Mouse (Mus musculus) limb, embryonic 15.5 days (tissue): ENCODE measurements at regions not wholly inside any gene's neighbourhood (a gene's known extent, or its start where the extent isn't known, plus 50 kb on each side); places are given as distances from the start of the nearest gene placed in this dataset.

Experiments used
- ATAC-seq: fragments of 200-750 bp; cut with Nextera tagmentation; 2 replicates; pipeline ENCODE4 v1.8.0; 2017; ENCODE audit warnings: low read depth, moderate TSS enrichment; ENCODE audit not compliant: insufficient number of reproducible peaks, low FRiP score, low TSS enrichment
- H3K27ac ChIP-seq: fragments of 300-500 bp; sonication (generic); 2 replicates; pipeline ENCODE4 v1.5.1; 2015; ENCODE audit warnings: moderate library complexity, mild to moderate bottlenecking, inconsistent platforms
- H3K27me3 ChIP-seq: fragments of 300-500 bp; sonication (generic); 2 replicates; pipeline ENCODE4 v1.6.1; 2015; ENCODE audit warnings: inconsistent platforms
- H3K36me3 ChIP-seq: fragments of 300-500 bp; sonication (generic); 2 replicates; pipeline ENCODE4 v1.6.1; 2015; ENCODE audit warnings: inconsistent platforms
- H3K4me1 ChIP-seq: fragments of 300-500 bp; sonication (generic); 2 replicates; pipeline ENCODE4 v1.6.1; 2015; ENCODE audit warnings: inconsistent platforms
- H3K4me2 ChIP-seq: fragments of 300-500 bp; sonication (generic); 2 replicates; pipeline ENCODE4 v1.6.1; 2015; ENCODE audit warnings: mild to moderate bottlenecking, inconsistent platforms
- H3K4me3 ChIP-seq: fragments of 300-500 bp; sonication (generic); 2 replicates; pipeline ENCODE4 v1.5.1; 2015; ENCODE audit warnings: mild to moderate bottlenecking, inconsistent platforms
- H3K9ac ChIP-seq: fragments of 300-500 bp; sonication (generic); 2 replicates; pipeline ENCODE4 v1.6.1; 2015; ENCODE audit warnings: inconsistent platforms
- H3K9me3 ChIP-seq: fragments of 300-500 bp; sonication (generic); 2 replicates; pipeline ENCODE4 v1.6.1; 2016; ENCODE audit warnings: inconsistent platforms
- WGBS: fragments of 180-500 bp; shearing (Covaris S2); methylation state at CpG from one replicate; pipeline ENCODE4 v1.1.7; 2015; 5-methylcytosine and 5-hydroxymethylcytosine counted together

DNA sequence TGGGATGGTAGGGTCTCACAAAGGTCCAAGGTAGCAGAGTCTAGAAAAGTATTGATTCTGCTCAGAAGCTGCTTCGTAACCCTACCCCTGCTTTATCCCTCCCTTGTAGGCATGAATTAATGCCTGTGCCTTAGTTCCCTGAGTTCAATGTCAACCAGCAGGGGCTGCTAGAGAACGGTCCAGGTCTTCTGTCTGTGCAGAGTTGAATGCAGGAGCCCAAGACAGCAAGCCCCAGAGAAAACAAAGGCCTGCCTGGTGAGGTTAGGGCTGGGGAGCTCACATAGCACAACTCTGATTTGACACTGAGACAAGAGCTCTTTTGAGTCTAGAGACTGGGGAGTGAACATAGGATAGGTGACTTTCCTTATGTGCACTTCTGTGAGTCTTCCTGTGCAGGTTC is 56.6 kb downstream of the Olig3 start:
- Histone ChIP-seq H3K36me3 (no peaks in the 10 kb centered on the region), H3K27me3 (no peaks in the 10 kb centered on the region), H3K9ac (no peak overlapping the region), H3K9me3 (no peaks in the 10 kb centered on the region), H3K4me3 (no peak overlapping the region), H3K27ac (no peak overlapping the region), H3K4me2 (no peak overlapping the region), H3K4me1 (no peaks in the 10 kb centered on the region)
- no peak for ATAC-seq
- 51% methylated on average over 2 of the region's 2 CpGs for WGBS

DNA sequence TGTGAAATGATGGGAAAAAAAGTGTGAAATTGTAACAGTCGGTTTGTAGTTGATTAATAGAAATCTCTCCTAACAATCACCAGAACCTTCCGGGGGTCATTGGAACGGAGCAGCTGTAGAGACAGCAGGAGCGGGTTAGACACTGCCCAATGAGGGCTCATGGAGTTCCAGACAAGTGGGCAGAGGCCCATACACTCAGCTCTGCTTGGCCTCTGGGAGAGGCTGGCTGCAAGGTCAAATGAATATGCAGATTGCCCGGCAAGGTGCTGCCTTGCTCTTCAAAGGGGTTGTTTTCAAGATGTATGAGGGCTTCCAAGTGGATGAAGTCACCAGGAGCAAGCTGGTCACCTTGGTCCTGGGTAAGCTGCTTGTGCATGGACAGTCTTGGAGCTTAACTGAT is 57.6 kb downstream of the Olig3 start:
- Histone ChIP-seq H3K4me2 (no peak overlapping the region), H3K36me3 (no peaks in the 10 kb centered on the region), H3K4me3 (no peak overlapping the region), H3K27ac (no peak overlapping the region), H3K27me3 (no peaks in the 10 kb centered on the region), H3K4me1 (no peaks in the 10 kb centered on the region), H3K9ac (no peak overlapping the region), H3K9me3 (no peaks in the 10 kb centered on the region)
- WGBS, result 26% methylated on average over 5 of the region's 5 CpGs
- no peak for ATAC-seq

DNA sequence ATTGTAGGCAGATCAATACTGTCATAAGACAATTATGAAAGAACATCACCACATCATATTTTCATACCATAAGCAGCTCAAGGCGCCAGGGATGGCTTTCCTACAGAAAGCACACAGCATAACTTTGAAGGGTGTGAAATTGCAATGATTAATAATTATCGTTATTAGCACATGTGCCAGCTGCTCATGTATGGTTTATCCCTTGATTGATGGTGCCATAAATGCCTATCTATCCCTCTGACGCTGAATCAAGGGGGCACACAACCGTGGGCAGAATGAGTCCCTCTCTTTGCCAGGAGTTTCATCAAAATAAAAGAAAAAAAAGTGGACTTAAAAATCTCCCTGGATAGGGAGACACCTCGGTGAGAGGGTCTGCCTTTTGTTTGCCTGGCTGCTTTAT is 58.5 kb downstream of the Olig3 start:
- H3K9ac ChIP-seq, result no peak overlapping the region
- no peaks in the 10 kb centered on the region for H3K9me3 ChIP-seq
- H3K4me1 ChIP-seq, result no peaks in the 10 kb centered on the region
- ATAC-seq, result no peak
- no peaks in the 10 kb centered on the region for H3K27me3 ChIP-seq
- no peaks in the 10 kb centered on the region for H3K36me3 ChIP-seq
- H3K27ac ChIP-seq, result no peak overlapping the region
- WGBS, result 19% methylated on average over 5 of the region's 5 CpGs
- H3K4me3 ChIP-seq, result no peak overlapping the region
- no peak overlapping the region for H3K4me2 ChIP-seq

DNA sequence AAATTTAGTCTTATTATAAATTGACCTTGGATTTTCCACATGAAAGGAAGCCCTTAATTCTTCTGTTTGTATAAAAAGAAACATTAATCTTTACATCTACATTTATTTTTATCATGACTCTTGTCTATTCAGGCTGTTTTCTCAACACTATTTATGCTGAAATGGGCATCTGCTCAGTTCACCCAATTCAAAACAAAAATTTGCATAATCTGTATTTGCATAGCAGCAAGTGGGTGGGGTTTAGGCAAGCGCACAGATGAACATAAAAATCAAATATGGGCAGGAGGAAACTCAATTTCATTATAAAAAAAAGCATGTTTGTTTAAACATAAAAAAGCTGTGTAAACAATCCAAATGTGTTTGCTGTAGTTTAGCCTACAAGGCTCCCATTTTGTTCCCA is 67.7 kb downstream of the Olig3 start:
- Histone ChIP-seq H3K27ac (no peak overlapping the region), H3K36me3 (no peaks in the 10 kb centered on the region), H3K9me3 (no peaks in the 10 kb centered on the region), H3K9ac (no peak overlapping the region), H3K4me3 (no peak overlapping the region), H3K4me1 (no peaks in the 10 kb centered on the region), H3K27me3 (no peaks in the 10 kb centered on the region), H3K4me2 (no peak overlapping the region)
- WGBS, result 71% methylated on average over 1 of the region's 1 CpGs
- no peak for ATAC-seq

DNA sequence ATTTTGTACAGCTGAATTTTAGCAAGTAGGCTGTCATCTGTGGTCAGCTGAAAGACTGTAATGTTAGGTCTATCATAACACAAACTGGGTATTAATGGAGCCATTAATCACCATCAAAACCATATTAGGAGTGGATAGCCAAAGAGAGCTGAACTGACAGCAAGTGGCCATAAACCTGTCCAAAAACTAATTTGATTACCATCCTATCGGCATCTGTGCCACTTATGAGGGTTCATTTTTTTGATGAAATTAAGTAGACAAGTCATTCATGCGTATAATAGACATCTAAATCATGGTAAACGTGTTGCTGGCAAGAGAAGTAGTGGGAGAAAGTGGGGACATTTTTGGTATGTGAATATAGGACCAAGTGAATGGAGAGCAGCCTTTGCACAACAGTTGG is 68.6 kb downstream of the Olig3 start:
- Histone ChIP-seq H3K4me1 (no peaks in the 10 kb centered on the region), H3K36me3 (no peaks in the 10 kb centered on the region), H3K4me3 (no peak overlapping the region), H3K9ac (no peak overlapping the region), H3K4me2 (no peak overlapping the region), H3K27ac (no peak overlapping the region), H3K27me3 (no peaks in the 10 kb centered on the region), H3K9me3 (no peaks in the 10 kb centered on the region)
- 67% methylated on average over 3 of the region's 3 CpGs for WGBS
- ATAC-seq, result no peak

DNA sequence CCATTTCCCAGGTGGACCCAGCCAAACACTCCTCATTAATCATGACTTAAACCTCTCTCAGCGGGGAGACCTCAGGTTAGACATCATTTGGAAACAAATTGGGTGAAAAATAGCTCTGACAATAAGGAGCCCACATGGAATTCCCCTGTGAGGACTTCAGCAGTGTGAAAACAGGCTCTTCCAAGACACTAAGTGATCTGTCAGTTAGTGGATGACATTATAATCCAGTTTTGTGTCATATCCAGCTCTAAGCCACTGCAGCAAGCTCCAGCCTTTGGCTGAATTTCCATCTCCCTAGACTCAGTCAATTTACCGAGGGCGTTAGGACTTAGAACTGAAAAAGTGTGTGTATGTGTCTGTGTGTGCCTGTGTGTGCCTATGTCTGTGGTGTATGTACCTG is 70.5 kb downstream of the Olig3 start:
- Histone ChIP-seq H3K36me3 (no peaks in the 10 kb centered on the region), H3K9me3 (no peaks in the 10 kb centered on the region), H3K27ac (no peak overlapping the region), H3K9ac (no peak overlapping the region), H3K27me3 (no peaks in the 10 kb centered on the region), H3K4me1 (no peaks in the 10 kb centered on the region), H3K4me2 (no peak overlapping the region), H3K4me3 (no peak overlapping the region)
- no peak for ATAC-seq
- WGBS, result 71% methylated on average over 3 of the region's 3 CpGs

DNA sequence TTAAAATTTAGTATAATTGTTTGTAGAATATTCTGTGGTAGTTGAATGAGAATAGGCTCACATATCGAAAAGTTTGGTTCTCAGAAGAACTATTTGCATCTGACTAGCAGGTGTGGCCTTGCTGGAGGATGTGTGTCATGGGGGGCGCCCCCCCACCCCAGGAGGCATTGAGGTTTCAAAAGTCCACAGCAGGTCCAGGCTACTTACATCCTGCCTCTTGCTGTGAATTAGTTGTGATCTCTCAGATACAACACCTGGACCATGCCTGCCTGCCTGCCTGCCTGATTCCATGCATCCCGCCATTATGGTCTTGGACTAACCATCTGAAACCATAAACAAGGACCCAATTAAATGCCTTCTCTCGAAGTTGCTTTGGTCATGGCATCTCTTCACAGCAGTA is 76.2 kb downstream of the Olig3 start:
- H3K4me1 ChIP-seq, result no peaks in the 10 kb centered on the region
- H3K36me3 ChIP-seq, result no peaks in the 10 kb centered on the region
- H3K9me3 ChIP-seq, result no peaks in the 10 kb centered on the region
- no peak overlapping the region for H3K4me2 ChIP-seq
- 80% methylated on average over 4 of the region's 4 CpGs for WGBS
- no peaks in the 10 kb centered on the region for H3K27me3 ChIP-seq
- no peak for ATAC-seq
- H3K4me3 ChIP-seq, result no peak overlapping the region
- no peak overlapping the region for H3K9ac ChIP-seq
- H3K27ac ChIP-seq, result no peak overlapping the region

DNA sequence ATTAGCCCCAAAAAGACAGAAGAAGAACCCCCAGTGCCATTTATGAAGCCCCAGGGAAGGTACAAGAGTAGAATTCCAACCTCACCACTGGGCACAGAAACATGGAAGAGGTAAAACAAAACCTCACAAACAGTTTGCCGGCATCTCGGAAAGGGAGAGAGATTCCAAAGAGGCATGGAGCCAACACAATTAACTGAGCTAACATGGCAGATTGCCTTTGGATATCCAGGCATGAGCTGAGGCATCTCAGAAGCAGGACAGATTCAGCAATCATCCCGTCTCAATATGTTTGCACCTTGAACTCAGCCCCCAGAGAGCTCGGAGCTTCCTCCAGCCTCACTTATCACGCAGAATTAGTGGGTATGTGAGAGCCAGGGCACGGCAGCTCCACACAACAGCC is 78.3 kb downstream of the Olig3 start:
- ATAC-seq, result no peak
- Histone ChIP-seq H3K9ac (no peak overlapping the region), H3K4me2 (no peak overlapping the region), H3K27me3 (no peaks in the 10 kb centered on the region), H3K27ac (no peak overlapping the region), H3K36me3 (no peaks in the 10 kb centered on the region), H3K4me3 (no peak overlapping the region), H3K9me3 (no peaks in the 10 kb centered on the region), H3K4me1 (no peaks in the 10 kb centered on the region)
- 57% methylated on average over 6 of the region's 6 CpGs for WGBS

DNA sequence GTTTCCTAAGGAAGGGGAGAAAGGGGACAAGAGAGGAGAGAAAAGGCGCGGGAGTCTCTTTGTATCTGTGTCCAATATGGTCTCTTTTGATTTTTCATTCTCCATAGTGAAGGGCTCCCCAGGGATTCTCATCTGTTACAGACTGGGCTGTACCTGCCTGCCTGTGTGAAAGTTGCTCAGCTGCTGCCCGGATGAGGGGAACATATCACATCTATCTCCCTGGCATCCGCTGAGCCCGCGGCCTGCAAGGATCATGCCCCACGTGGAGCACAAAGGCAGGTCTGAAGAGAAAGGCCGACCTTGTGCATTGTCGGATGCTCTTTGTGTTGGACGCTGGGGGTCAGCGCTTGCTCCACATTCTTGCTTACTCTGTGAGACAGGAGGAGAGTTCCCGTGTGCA is 85.5 kb downstream of the Olig3 start:
- no peaks in the 10 kb centered on the region for H3K36me3 ChIP-seq
- no peaks in the 10 kb centered on the region for H3K27me3 ChIP-seq
- WGBS, result 75% methylated on average over 12 of the region's 12 CpGs
- H3K9ac ChIP-seq, result no peak overlapping the region
- H3K4me1 ChIP-seq, result no peaks in the 10 kb centered on the region
- H3K4me3 ChIP-seq, result no peak overlapping the region
- no peak overlapping the region for H3K4me2 ChIP-seq
- no peak overlapping the region for H3K27ac ChIP-seq
- no peaks in the 10 kb centered on the region for H3K9me3 ChIP-seq
- ATAC-seq, result no peak

DNA sequence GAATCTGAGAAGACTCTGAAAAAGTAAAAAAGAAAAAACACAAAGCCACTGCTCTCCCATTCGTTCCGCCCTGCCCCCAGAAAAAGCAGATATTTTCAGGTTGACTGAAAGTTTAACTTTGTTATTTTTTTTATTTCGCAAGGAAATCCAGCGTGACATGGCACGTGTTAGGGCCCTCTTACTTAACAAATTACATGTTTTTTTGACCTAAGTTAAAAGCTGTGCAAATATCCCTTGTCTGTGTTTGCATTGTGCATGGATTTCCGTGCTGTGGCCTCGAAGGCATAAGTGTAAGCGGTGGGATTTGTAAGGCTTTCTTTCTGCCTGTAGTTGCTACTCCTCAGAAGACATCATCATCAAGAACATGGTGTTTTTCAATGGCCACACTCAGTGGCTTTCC is 87.2 kb downstream of the Olig3 start:
- Histone ChIP-seq H3K9ac (no peak overlapping the region), H3K36me3 (no peaks in the 10 kb centered on the region), H3K4me1 (no peaks in the 10 kb centered on the region), H3K27ac (no peak overlapping the region), H3K27me3 (no peaks in the 10 kb centered on the region), H3K9me3 (no peaks in the 10 kb centered on the region), H3K4me3 (no peak overlapping the region), H3K4me2 (no peak overlapping the region)
- WGBS, result 57% methylated on average over 8 of the region's 8 CpGs
- no peak for ATAC-seq

DNA sequence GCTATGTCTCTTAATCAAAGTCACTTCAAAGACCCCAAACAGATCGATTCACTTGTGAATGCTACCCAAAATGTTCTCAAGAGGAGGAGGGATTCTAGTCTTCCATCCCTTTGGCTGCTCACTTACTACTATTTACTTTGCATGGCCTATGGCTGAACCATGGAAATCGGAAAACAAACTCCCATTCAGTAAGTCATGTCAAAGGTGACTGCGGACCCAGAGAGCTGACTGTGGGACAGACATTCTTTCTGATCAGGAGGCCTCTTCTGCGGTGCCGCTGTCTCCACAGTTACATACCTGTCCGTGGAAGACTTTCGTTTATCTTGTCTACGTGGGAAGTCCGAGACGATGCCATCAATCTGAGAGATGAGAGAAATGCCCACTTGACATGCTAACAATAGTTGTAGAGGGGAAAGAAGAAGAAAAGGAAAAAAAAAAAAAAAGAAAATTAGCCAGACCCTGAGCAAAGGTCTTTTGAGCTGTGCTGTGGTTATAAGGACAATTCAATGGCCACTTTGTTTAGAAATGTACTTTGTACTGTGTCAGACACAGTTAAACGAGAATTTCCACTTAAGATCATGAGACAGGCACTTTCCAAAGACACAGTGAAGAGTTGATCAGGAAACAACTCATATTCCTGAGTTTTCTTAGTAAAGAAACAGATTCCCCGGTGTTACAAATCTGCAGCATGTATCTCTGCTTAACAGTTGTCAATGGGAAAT is 92.7 kb downstream of the Olig3 start:
- no peak for ATAC-seq
- 78% methylated on average over 12 of the region's 12 CpGs for WGBS
- H3K9me3 ChIP-seq, result no peaks in the 10 kb centered on the region

DNA sequence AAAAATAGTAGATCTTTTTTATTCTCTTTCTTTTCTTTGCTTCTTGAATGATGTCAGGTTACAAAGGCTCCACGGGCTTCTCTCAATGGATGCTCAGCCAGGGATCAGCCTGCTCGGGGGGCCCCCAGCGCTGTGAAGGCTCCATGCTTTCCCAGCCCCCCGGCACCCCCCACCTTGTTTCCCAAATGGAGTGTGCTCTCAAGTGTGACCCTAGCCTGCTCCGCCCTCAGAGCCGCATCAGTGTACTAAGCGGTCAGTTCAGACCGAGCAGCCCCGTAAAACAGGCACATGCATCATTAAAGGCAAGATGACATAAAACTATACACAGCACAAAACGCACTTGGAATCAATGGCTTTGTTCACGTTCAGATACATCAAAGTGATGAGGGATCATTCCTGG is 102.7 kb downstream of the Olig3 start:
- WGBS, result 52% methylated on average over 11 of the region's 11 CpGs

More for the DNA sequence above, 92.7 kb downstream of the Olig3 start:
- Histone ChIP-seq H3K4me2 (no peak overlapping the region), H3K4me3 (no peak overlapping the region), H3K27ac (no peak overlapping the region), H3K4me1 (no peaks in the 10 kb centered on the region), H3K9ac (no peak overlapping the region), H3K36me3 (no peaks in the 10 kb centered on the region), H3K27me3 (no peaks in the 10 kb centered on the region)

DNA sequence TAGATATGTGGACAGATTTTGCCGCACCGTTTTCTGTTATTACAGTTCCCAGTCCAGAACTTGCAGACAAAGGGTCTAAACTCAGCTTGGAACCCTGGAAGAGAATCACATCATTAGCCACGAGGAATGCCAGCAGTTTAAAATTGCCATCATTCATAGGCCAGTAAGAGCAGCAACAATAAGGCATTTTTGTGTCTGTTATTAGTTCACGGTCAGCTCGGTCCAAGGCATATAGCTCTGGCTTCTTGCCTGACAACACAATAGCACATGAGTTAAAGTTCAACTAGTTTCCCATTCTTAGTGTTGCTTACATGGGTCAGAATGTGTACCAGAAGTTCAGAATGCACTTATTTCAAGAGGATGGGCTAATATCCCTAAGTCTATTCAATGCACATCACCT is 103.4 kb downstream of the Olig3 start:
- H3K9me3 ChIP-seq, result no peaks in the 10 kb centered on the region
- H3K4me1 ChIP-seq, result no peaks in the 10 kb centered on the region
- H3K27me3 ChIP-seq, result no peaks in the 10 kb centered on the region
- no peak overlapping the region for H3K27ac ChIP-seq
- no peaks in the 10 kb centered on the region for H3K36me3 ChIP-seq
- H3K4me3 ChIP-seq, result no peak overlapping the region
- no peak for ATAC-seq
- WGBS, result 67% methylated on average over 5 of the region's 5 CpGs
- no peak overlapping the region for H3K9ac ChIP-seq
- H3K4me2 ChIP-seq, result no peak overlapping the region

More for the DNA sequence above, 102.7 kb downstream of the Olig3 start:
- Histone ChIP-seq H3K27ac (no peak overlapping the region), H3K4me1 (no peaks in the 10 kb centered on the region), H3K4me2 (no peak overlapping the region), H3K9me3 (no peaks in the 10 kb centered on the region), H3K27me3 (no peaks in the 10 kb centered on the region), H3K36me3 (no peaks in the 10 kb centered on the region), H3K9ac (no peak overlapping the region), H3K4me3 (no peak overlapping the region)
- ATAC-seq, result no peak
